Mouse (Mus musculus): Measurements from ENCODE around the gene Prnd. TPM values are rescaled to one million over a fixed set of nuclear protein-coding genes. Genes with fewer than 3 reads are reported as not detected.

Gene Prnd
- polyA plus RNA-seq, 1 experiment from 2014 or later = 28.0 TPM

DNA sequence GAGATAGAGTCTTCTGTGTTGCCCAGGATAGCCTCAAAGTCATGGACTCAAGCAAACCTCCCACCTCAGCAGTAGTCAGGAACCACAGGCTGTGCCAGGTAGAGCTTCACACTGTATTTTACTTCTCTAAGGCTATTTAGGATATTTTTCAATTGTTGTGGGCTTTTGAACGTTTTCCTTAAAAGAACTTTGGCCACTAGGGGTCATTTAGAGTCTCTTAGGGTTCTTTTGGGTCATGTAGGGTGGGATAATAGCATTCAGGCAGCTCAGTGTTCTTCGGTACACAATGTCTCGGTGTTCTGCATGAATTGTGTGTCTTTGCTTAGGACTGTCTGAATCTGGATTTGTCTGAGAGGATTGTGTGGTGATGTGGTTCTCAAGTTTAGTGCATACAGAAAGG is 37.3 kb downstream of the Prnd start:
- 46% methylated on average over 3 of the region's 3 CpGs for WGBS
- Histone ChIP-seq H3K27ac (no peak overlapping the region), H3K4me3 (no peak overlapping the region), H3K27me3 (no peaks in the 10 kb centered on the region), H3K36me3 (no peaks in the 10 kb centered on the region), H3K4me1 (replicated peaks) (peaks cover 7% of the 10 kb centered on the region), H3K9me3 (replicated peaks) (no peaks in the 10 kb centered on the region), H3K9ac (no peak overlapping the region), H3K4me2 (no peak overlapping the region)
- no peak for ATAC-seq (replicated peaks; ENCODE audit: insufficient number of reproducible peaks, insufficient read depth, low FRiP score, low read depth)

DNA sequence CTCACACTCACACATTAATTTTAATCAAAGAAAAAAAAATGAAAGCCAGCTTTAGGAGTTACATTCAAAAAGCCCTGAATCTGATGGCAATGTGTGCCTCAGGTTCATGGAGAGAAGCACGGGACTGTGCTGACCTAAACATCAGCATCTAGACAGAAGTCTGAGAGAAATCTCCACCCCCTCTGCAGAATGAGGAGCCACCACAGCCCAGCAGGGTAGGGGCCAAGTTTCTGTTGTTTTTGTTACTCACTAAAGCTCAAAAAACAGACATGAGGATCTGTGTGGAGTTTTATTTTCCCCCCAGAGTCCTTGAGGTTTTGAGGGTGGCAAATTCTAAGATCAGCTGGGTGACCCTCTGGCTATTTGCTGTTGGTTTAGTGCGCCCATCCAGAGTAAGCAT is 37.9 kb downstream of the Prnd start:
- no peak overlapping the region for H3K9ac ChIP-seq
- no peak overlapping the region for H3K27ac ChIP-seq
- WGBS = 70% methylated on average over 2 of the region's 2 CpGs
- no peaks in the 10 kb centered on the region for H3K36me3 ChIP-seq
- peaks cover 11% of the 10 kb centered on the region for H3K4me1 ChIP-seq (replicated peaks)
- no peaks in the 10 kb centered on the region for H3K9me3 ChIP-seq (replicated peaks)
- no peak overlapping the region for H3K4me3 ChIP-seq
- ATAC-seq (replicated peaks; ENCODE audit: insufficient number of reproducible peaks, insufficient read depth, low FRiP score, low read depth) = no peak
- H3K4me2 ChIP-seq = no peak overlapping the region
- H3K27me3 ChIP-seq = no peaks in the 10 kb centered on the region

DNA sequence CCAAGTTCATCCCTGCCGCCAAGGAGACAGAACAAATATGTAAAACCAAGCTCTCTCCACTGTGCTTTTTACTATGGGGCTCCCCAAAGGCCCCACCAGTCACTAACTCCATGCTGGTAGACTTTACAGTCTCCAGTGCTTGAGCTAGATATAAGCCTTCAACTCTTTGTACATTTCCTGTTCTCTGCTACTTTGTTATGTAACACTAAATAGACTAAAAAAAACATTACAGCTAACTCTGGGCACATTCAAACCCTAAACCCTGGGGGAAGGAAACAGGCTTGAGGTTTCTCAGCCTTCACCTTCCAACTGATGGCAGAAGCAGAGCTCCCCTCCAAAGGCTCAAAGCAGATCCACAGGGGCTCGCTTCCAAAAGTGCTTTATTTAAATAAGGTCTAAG is 41.8 kb downstream of the Prnd start:
- Histone ChIP-seq H3K9ac (no peak overlapping the region), H3K9me3 (replicated peaks) (no peaks in the 10 kb centered on the region), H3K4me1 (replicated peaks) (peaks cover 23% of the 10 kb centered on the region), H3K36me3 (0 out of 2 replicates have a peak, but pooled peaks cover 8% of the 10 kb centered on the region), H3K4me3 (no peak overlapping the region), H3K27me3 (no peaks in the 10 kb centered on the region), H3K4me2 (no peak overlapping the region), H3K27ac (no peak overlapping the region)
- ATAC-seq (replicated peaks; ENCODE audit: insufficient number of reproducible peaks, insufficient read depth, low FRiP score, low read depth) = no peak
- WGBS = 77% methylated on average over 2 of the region's 2 CpGs

DNA sequence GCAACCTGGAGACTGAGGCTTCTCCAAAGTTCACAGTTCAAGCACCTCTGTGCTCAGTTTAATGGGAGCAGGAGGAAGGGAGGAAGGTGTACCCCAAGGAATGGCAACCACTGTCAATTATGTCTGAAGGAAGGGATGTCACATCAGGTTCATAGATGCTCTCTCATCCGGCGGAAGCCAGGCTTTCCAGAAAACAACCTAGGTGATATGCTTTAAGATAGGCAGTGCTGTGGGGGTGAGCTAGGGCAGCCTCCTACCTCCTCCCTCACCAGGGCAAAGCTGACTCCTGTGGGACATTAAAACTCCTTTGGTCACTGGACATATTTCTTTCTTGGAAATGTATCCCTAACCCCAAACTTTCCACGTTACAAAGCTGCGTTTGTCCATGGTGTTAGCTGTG is 42.5 kb downstream of the Prnd start:
- Histone ChIP-seq H3K4me3 (no peak overlapping the region), H3K9me3 (replicated peaks) (no peaks in the 10 kb centered on the region), H3K27me3 (no peaks in the 10 kb centered on the region), H3K27ac (no peak overlapping the region), H3K4me2 (no peak overlapping the region), H3K36me3 (peaks cover 10% of the 10 kb centered on the region; the same call in 1 of the 2 replicates), H3K9ac (no peak overlapping the region), H3K4me1 (replicated peaks) (peaks cover 23% of the 10 kb centered on the region)
- 64% methylated on average over 4 of the region's 4 CpGs for WGBS
- no peak for ATAC-seq (replicated peaks; ENCODE audit: insufficient number of reproducible peaks, insufficient read depth, low FRiP score, low read depth)

DNA sequence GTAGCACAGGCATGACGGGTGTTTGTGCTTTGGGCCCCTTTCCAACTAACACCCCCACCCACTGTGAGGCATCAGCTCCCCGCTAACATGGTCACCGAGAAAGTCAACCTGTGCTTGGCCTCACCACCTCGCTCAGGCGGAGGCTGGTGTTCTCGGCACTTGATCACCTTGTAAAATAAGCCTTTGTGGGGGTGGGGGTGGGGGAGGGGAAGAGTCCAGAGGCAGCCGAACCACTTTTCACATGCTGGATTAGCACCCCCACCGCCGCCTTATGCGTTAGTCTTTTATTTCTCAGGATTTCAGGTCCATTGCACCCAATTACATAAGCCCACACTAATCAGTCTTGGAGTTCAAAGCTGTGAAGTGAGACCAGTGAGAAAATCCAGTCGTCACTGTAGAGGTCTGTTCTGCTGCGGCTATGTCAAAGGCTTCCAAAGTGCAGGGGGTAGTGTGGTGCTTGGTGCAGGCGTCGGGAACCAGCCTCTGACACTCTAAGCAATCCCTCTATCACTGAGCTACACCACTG is 43.0 kb downstream of the Prnd start:
- Histone ChIP-seq H3K4me3 (no peak overlapping the region), H3K9ac (no peak overlapping the region), H3K4me1 (replicated peaks) (peaks cover 23% of the 10 kb centered on the region), H3K4me2 (peak overlapping the region; percentile 18; the same call in 1 of the 2 replicates), H3K36me3 (peaks cover 13% of the 10 kb centered on the region; the same call in 1 of the 2 replicates), H3K9me3 (replicated peaks) (no peaks in the 10 kb centered on the region), H3K27me3 (no peaks in the 10 kb centered on the region), H3K27ac (no peak overlapping the region)
- no peak for ATAC-seq (replicated peaks; ENCODE audit: insufficient number of reproducible peaks, insufficient read depth, low FRiP score, low read depth)
- 42% methylated on average over 14 of the region's 14 CpGs for WGBS

DNA sequence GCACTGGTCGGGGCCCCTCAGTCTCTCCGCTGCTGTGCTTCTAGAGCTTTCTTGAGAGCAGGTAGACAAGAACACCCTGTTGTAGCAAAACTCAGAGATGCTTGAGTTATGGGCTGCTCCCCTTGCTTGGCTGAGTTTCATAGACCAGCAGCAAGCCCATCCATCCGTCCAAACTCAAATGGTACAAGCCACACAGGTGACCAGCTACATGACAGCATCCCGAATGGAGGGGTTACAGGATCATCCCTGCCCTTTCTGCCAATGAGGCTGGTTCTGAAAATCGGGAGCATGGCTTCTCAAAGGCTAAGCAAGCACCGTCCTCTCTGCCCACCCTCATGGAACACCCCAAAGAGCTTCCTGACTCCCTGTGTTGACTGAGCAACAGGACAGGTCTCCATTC is 44.3 kb downstream of the Prnd start:
- H3K36me3 ChIP-seq = peaks cover 13% of the 10 kb centered on the region; the same call in 1 of the 2 replicates
- no peak overlapping the region for H3K4me2 ChIP-seq
- no peak overlapping the region for H3K9ac ChIP-seq
- H3K9me3 ChIP-seq (replicated peaks) = no peaks in the 10 kb centered on the region
- peak overlapping the region; percentile 20; the same call in 1 of the 2 replicates for H3K27ac ChIP-seq
- no peaks in the 10 kb centered on the region for H3K27me3 ChIP-seq
- H3K4me3 ChIP-seq = no peak overlapping the region
- H3K4me1 ChIP-seq (replicated peaks) = peaks cover 23% of the 10 kb centered on the region
- no peak for ATAC-seq (replicated peaks; ENCODE audit: insufficient number of reproducible peaks, insufficient read depth, low FRiP score, low read depth)
- WGBS = 89% methylated on average over 6 of the region's 6 CpGs

DNA sequence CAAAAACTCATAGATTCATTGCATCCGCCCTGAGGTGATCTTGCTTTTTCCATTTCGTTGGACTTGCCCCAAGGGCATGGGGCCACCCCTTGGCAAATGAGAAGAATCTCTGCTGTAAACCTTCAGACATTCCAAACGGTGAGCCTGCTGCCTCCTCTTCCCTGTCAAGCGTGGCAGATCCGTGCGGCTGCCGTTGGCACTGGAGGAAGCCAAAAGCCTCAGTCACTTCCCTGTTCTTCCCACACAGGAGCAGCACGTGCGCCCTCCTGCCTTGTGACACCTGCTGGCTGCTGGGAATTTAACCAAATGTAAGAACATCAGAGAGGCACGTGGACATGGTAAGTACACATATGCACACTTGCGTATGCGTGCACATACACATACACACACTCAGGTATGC is 45.1 kb downstream of the Prnd start:
- ATAC-seq (replicated peaks; ENCODE audit: insufficient number of reproducible peaks, insufficient read depth, low FRiP score, low read depth) = no peak
- no peak overlapping the region for H3K9ac ChIP-seq
- H3K4me1 ChIP-seq (replicated peaks) = peaks cover 23% of the 10 kb centered on the region
- no peak overlapping the region for H3K4me3 ChIP-seq
- H3K9me3 ChIP-seq (replicated peaks) = no peaks in the 10 kb centered on the region
- no peaks in the 10 kb centered on the region for H3K27me3 ChIP-seq
- H3K27ac ChIP-seq = no peak overlapping the region
- peaks cover 13% of the 10 kb centered on the region; the same call in 1 of the 2 replicates for H3K36me3 ChIP-seq
- no peak overlapping the region for H3K4me2 ChIP-seq
- 81% methylated on average over 12 of the region's 12 CpGs for WGBS

DNA sequence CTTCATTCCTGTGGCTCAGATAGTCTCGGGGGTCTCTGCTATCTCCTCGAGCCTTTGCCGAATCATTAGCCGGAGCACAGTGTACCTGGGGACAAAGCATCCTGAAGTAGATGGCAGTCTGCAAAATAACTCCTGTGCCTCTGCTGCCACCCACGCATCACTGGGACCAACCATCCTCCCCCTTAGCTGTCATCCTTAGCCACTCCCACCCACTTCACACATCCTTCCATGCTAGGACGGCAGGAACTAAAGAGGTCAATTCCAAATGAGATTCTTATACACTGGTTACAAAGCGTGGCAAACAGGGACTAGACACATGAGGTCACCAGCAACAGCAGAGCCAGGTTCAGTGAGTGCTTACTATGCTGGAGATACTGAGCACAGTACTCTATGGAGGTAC is 45.7 kb downstream of the Prnd start:
- no peak overlapping the region for H3K4me3 ChIP-seq
- ATAC-seq (replicated peaks; ENCODE audit: insufficient number of reproducible peaks, insufficient read depth, low FRiP score, low read depth) = no peak
- H3K4me1 ChIP-seq (replicated peaks) = peaks cover 23% of the 10 kb centered on the region
- H3K27ac ChIP-seq = no peak overlapping the region
- no peaks in the 10 kb centered on the region for H3K27me3 ChIP-seq
- no peaks in the 10 kb centered on the region for H3K9me3 ChIP-seq (replicated peaks)
- WGBS = 67% methylated on average over 7 of the region's 7 CpGs
- peaks cover 13% of the 10 kb centered on the region; the same call in 1 of the 2 replicates for H3K36me3 ChIP-seq
- H3K4me2 ChIP-seq = no peak overlapping the region
- no peak overlapping the region for H3K9ac ChIP-seq

DNA sequence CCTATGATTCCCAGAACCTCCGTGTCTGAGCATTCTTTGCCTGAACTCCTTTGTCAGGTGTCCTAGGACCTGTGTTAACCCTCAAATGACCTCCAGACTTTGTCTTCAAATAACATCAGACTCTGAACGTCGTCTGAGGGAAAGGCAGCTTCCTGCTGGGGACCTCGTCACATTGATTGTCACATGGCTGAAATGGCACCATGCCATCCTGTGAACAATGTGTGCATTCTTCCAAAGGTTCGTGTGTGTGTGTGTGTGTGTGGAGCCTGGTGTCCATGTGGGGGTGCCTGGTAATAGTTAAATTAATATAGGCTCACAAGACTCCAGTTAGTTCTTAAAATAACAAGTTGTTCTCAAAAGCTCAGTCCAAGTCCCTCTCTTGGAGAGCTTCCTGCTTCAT is 46.7 kb downstream of the Prnd start:
- Histone ChIP-seq H3K4me1 (replicated peaks) (peaks cover 20% of the 10 kb centered on the region), H3K4me2 (no peak overlapping the region), H3K9ac (no peak overlapping the region), H3K36me3 (peaks cover 13% of the 10 kb centered on the region; the same call in 1 of the 2 replicates), H3K27me3 (no peaks in the 10 kb centered on the region), H3K9me3 (replicated peaks) (no peaks in the 10 kb centered on the region), H3K27ac (no peak overlapping the region), H3K4me3 (no peak overlapping the region)
- 23% methylated on average over 5 of the region's 5 CpGs for WGBS
- no peak for ATAC-seq (replicated peaks; ENCODE audit: insufficient number of reproducible peaks, insufficient read depth, low FRiP score, low read depth)

DNA sequence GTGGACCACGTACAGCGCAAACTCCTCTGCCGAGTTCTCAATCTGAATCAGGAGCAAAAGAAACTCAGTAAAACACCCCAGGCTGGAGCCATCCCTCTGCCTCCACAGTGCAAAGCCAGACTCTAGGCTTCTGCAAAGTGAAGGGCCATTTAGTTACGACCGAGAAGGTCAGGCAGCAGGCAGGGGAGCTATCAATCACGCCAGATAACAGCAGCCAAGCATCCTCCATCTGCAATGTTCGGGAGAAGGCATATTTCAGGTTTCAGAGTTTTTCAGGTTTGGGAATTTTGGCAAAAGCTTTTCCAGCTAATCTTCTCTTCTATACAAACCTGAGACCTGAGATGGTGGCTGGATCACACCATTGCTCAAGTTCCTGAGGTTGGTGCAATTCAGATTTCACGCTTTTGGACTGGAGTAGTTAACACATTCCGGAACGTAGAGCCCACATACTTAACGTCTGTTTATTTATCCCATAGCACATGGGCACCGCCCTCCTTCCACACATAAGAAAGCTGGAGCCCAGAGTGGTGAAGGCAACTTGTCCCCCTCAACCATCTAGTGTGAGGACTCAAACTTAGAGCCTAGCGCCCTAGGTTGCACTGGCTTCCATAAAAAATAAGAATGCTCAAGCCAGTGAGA is 51.2 kb downstream of the Prnd start:
- no peaks in the 10 kb centered on the region for H3K9me3 ChIP-seq (replicated peaks)
- H3K27me3 ChIP-seq = no peaks in the 10 kb centered on the region
- H3K27ac ChIP-seq = no peak overlapping the region
- no peak for ATAC-seq (replicated peaks; ENCODE audit: insufficient number of reproducible peaks, insufficient read depth, low FRiP score, low read depth)
- no peak overlapping the region for H3K4me3 ChIP-seq
- H3K4me1 ChIP-seq (replicated peaks) = peaks cover 19% of the 10 kb centered on the region
- 58% methylated on average over 13 of the region's 13 CpGs for WGBS
- peaks cover 5% of the 10 kb centered on the region; the same call in 1 of the 2 replicates for H3K36me3 ChIP-seq
- no peak overlapping the region for H3K9ac ChIP-seq
- H3K4me2 ChIP-seq = no peak overlapping the region

DNA sequence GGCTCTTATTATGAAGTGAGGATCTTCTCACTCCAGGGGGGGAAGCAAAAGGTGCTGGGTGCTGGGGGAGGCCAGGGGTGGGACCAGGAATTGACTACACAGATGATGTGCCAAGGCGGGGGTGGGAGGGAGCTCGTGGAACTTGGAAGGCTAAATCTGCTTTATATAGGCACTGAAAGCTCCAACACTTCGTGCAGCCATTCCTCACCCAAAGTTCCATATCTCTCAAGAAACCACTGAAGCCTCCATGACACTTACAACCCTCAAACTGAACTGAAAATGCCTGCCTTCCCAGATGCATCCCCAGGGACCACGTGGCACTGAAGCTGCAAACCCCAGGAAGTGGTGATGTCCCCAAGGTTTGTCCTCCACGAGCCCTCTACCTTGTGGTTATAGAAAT is 53.3 kb downstream of the Prnd start:
- no peak overlapping the region for H3K27ac ChIP-seq
- 68% methylated on average over 5 of the region's 5 CpGs for WGBS
- no peak overlapping the region for H3K9ac ChIP-seq
- H3K9me3 ChIP-seq (replicated peaks) = no peaks in the 10 kb centered on the region
- H3K36me3 ChIP-seq = no peaks in the 10 kb centered on the region; the same call in 1 of the 2 replicates
- no peak overlapping the region for H3K4me3 ChIP-seq
- H3K4me1 ChIP-seq (replicated peaks) = peaks cover 25% of the 10 kb centered on the region
- ATAC-seq (replicated peaks; ENCODE audit: insufficient number of reproducible peaks, insufficient read depth, low FRiP score, low read depth) = no peak
- no peaks in the 10 kb centered on the region for H3K27me3 ChIP-seq
- no peak overlapping the region for H3K4me2 ChIP-seq
